Mouse (Mus musculus) Patski (cell line): ENCODE measurements around the gene Poc5. TPM values are rescaled to one million over a fixed set of nuclear protein-coding genes. Genes with fewer than 3 reads are reported as not detected.

Experiments
- ATAC-seq: fragments of 100-300 bp; one replicate; pipeline ENCODE4 v1.8.0; 2021
- CTCF ChIA-PET: fragments of 350-600 bp; sonication (Branson Sonifier 250); formaldehyde crosslinking; loops from one replicate; lab custom pipeline; 2022; ENCODE audit warnings: inconsistent platforms; lab: Charles Lee
- POLR2A ChIA-PET: fragments of 350-600 bp; sonication (Branson Sonifier 250); formaldehyde crosslinking; loops from one replicate; lab custom pipeline; 2022; ENCODE audit warnings: antibody characterized with exemption, inconsistent platforms; lab: Charles Lee
- DNase-seq: peaks from one replicate; pipeline ENCODE4 v3.0.0-alpha.2; 2011; ENCODE audit warnings: low read depth, low spot score
- H3K27me3 ChIP-seq: fragments of 371-371 bp; one replicate; pipeline ENCODE4 v1.5.1; 2021
- CTCF ChIP-seq: fragments of 100-300 bp; IDR thresholded peaks from one replicate; pipeline ENCODE4 v1.5.1; 2021
- in situ Hi-C: fragments of 300-500 bp; cut with MboI; formaldehyde crosslinking; loops from 3 replicates; pipeline ENCODE4 v1.11.1; 2018; ENCODE audit warnings: low pct_unique_long_range_greater_than_20kb, mixed read lengths
- polyA plus RNA-seq: library from polyadenylated mRNA; unstranded; gene quantifications from one replicate; pipeline ENCODE4 v1.2.3, GENCODE M21; 2021

The Poc5 gene
- polyA plus RNA-seq, 1 experiment from 2014 or later, result 17.6 TPM

GRCm38 (mm10) chr13:96450869-96451268 lies 62.8 kb downstream of the Poc5 start:
- H3K27me3 ChIP-seq, result no peaks in the 10 kb centered on the region
- in situ Hi-C loops, result no loop called here
- CTCF ChIA-PET, result no interaction called here
- ATAC-seq (no peak), DNase-seq (no peak)
- TF ChIP-seq CTCF, result no peak
- POLR2A ChIA-PET, result no interaction called here

- in situ Hi-C loops, result no loop called here
- POLR2A ChIA-PET, result no interaction called here
- no peaks in the 10 kb centered on the region for H3K27me3 ChIP-seq
- ATAC-seq, result no peak
- DNase-seq, result no peak
- CTCF ChIA-PET, result interaction anchor here (1.9 kb wide), 1 partner anchor 20 kb away, joined by 5 read pairs; no protein-coding TSS in a partner anchor
- TF ChIP-seq CTCF, result no peak
Observed at GRCm38 (mm10) chr13:96451386-96452140, 63.5 kb downstream of the Poc5 start.

GRCm38 (mm10) chr13:96452621-96453020 lies 64.5 kb downstream of the Poc5 start:
- in situ Hi-C loops, result no loop called here
- DNase-seq (no peak), ATAC-seq (no peak)
- ChIA-PET POLR2A (no interaction called here), CTCF (interaction anchor here (1.9 kb wide), 1 partner anchor 21 kb away, joined by 5 read pairs; no protein-coding TSS in a partner anchor)
- H3K27me3 ChIP-seq, result no peaks in the 10 kb centered on the region
- no peak for TF ChIP-seq CTCF

- no peaks in the 10 kb centered on the region for H3K27me3 ChIP-seq
- no peak for ATAC-seq
- no peak for DNase-seq
- POLR2A ChIA-PET, result no interaction called here
- CTCF ChIA-PET, result no interaction called here
- in situ Hi-C loops, result no loop called here
- no peak for TF ChIP-seq CTCF
Observed at GRCm38 (mm10) chr13:96454288-96454687, 66.2 kb downstream of the Poc5 start.

GRCm38 (mm10) chr13:96457566-96457965 lies 69.5 kb downstream of the Poc5 start:
- no peak for TF ChIP-seq CTCF
- no peak for DNase-seq
- POLR2A ChIA-PET, result interaction anchor here (0.7 kb wide), 1 partner anchor 396 kb away, joined by 3 read pairs; no protein-coding TSS in a partner anchor
- no peak for ATAC-seq
- in situ Hi-C loops, result no loop called here
- CTCF ChIA-PET, result no interaction called here
- H3K27me3 ChIP-seq, result no peaks in the 10 kb centered on the region

- DNase-seq (no peak), ATAC-seq (no peak)
- no peaks in the 10 kb centered on the region for H3K27me3 ChIP-seq
- POLR2A ChIA-PET, result interaction anchor here (0.7 kb wide), 1 partner anchor 396 kb away, joined by 3 read pairs; no protein-coding TSS in a partner anchor
- no peak for TF ChIP-seq CTCF
- CTCF ChIA-PET, result no interaction called here
- in situ Hi-C loops, result no loop called here
Observed at GRCm38 (mm10) chr13:96458018-96458417, 69.9 kb downstream of the Poc5 start.

GRCm38 (mm10) chr13:96458606-96459005 lies 70.5 kb downstream of the Poc5 start:
- H3K27me3 ChIP-seq, result no peaks in the 10 kb centered on the region
- in situ Hi-C loops, result no loop called here
- DNase-seq, result no peak
- no peak for TF ChIP-seq CTCF
- POLR2A ChIA-PET, result no interaction called here
- CTCF ChIA-PET, result no interaction called here
- no peak for ATAC-seq

- in situ Hi-C loops, result no loop called here
- ATAC-seq (no peak), DNase-seq (no peak)
- ChIA-PET CTCF (no interaction called here), POLR2A (no interaction called here)
- peaks cover 2% of the 10 kb centered on the region for H3K27me3 ChIP-seq
- no peak for TF ChIP-seq CTCF
Observed at GRCm38 (mm10) chr13:96462644-96463043, 74.5 kb downstream of the Poc5 start.

GRCm38 (mm10) chr13:96465315-96465714 lies 77.2 kb downstream of the Poc5 start:
- POLR2A ChIA-PET, result no interaction called here
- TF ChIP-seq CTCF, result no peak
- H3K27me3 ChIP-seq, result peaks cover 2% of the 10 kb centered on the region
- ATAC-seq, result no peak
- CTCF ChIA-PET, result no interaction called here
- in situ Hi-C loops, result no loop called here
- no peak for DNase-seq

Other genes with a start within 250 kb of the Poc5 start
- 0.12 TPM for gene Ankdd1b, start 82.9 kb downstream of the Poc5 start, polyA plus RNA-seq
- not detected for gene Gm17622, start 102.4 kb downstream of the Poc5 start, polyA plus RNA-seq
- gene Polk, start 154.3 kb downstream of the Poc5 start, polyA plus RNA-seq, result 12.3 TPM
- 36.4 TPM for gene Col4a3bp, start 154.3 kb downstream of the Poc5 start, polyA plus RNA-seq